Mouse (Mus musculus) MEL (cell line): ENCODE data around the gene Dnm2. TPM values are rescaled to one million over a fixed set of nuclear protein-coding genes. Genes with fewer than 3 reads are reported as not detected.

Experiments used
- DNase-seq: peaks from one replicate; pipeline ENCODE4 v3.0.0; 2011; ENCODE audit warnings: low read depth, low spot score
- H3K27ac ChIP-seq: 2 replicates; pipeline ENCODE4 v1.5.1; 2012; ENCODE audit warnings: low read depth, mild to moderate bottlenecking, control low read depth, low read length, moderate library complexity; ENCODE audit not compliant: control insufficient read depth
- H3K27me3 ChIP-seq, 2 experiments: fragments of 150-350 bp in 1 of 2; sonication (generic) in 1 of 2; 2 replicates each; pipeline ENCODE4 v1.6.1; 2012; ENCODE audit warnings: low read length in 2 of 2, mild to moderate bottlenecking in 2 of 2, improper control_type of control experiment in 1 of 2, moderate library complexity in 1 of 2; ENCODE audit not compliant: insufficient read depth in 2 of 2, control insufficient read depth in 1 of 2
- H3K36me3 ChIP-seq, 2 experiments: 2 replicates each; pipeline ENCODE4 v1.6.1; 2012 to 2014; ENCODE audit warnings: low read length in 2 of 2, improper control_type of control experiment in 1 of 2, inconsistent platforms in 1 of 2, mild to moderate bottlenecking in 1 of 2; ENCODE audit not compliant: insufficient read depth in 2 of 2, control insufficient read depth in 1 of 2
- H3K4me1 ChIP-seq, 2 experiments: fragments of 150-350 bp in 1 of 2; sonication (generic) in 1 of 2; 2 replicates each; pipeline ENCODE4 v1.6.1; 2012; ENCODE audit warnings: low read length in 2 of 2, improper control_type of control experiment in 1 of 2, mild to moderate bottlenecking in 1 of 2; ENCODE audit not compliant: insufficient read depth in 2 of 2, control insufficient read depth in 1 of 2
- H3K4me3 ChIP-seq, 2 experiments: fragments of 150-350 bp in 1 of 2; sonication (generic) in 1 of 2; 2 replicates each; pipeline ENCODE4 v1.5.1; 2012; ENCODE audit warnings: low read depth in 2 of 2, low read length in 2 of 2, mild to moderate bottlenecking in 2 of 2, moderate library complexity in 2 of 2, control low read depth in 1 of 2, improper control_type of control experiment in 1 of 2; ENCODE audit not compliant: control insufficient read depth in 1 of 2, insufficient read depth in 1 of 2
- H3K79me2 ChIP-seq: 2 replicates; pipeline ENCODE4 v1.6.1; 2012; ENCODE audit warnings: mild to moderate bottlenecking, low read length, moderate library complexity; ENCODE audit not compliant: control insufficient read depth, poor library complexity, insufficient read depth
- H3K9ac ChIP-seq: 2 replicates; pipeline ENCODE4 v1.6.1; 2012; ENCODE audit warnings: low read depth, mild to moderate bottlenecking, control low read depth, low read length, moderate library complexity; ENCODE audit not compliant: control insufficient read depth, poor library complexity, severe bottlenecking
- H3K9me3 ChIP-seq: fragments of 150-350 bp; sonication (generic); replicated peaks from 2 replicates; pipeline ENCODE4 v1.6.1; 2012; ENCODE audit warnings: mild to moderate bottlenecking, low read length, improper control_type of control experiment, moderate library complexity; ENCODE audit not compliant: insufficient read depth
- CHD1 ChIP-seq: IDR thresholded peaks from 2 replicates; pipeline ENCODE4 v1.6.1; 2012; ENCODE audit warnings: low read depth, mild to moderate bottlenecking, inconsistent platforms, low read length, improper control_type of control experiment
- CHD2 ChIP-seq: IDR thresholded peaks from 2 replicates; pipeline ENCODE4 v1.6.1; 2011; ENCODE audit warnings: low read length, improper control_type of control experiment
- CTCF ChIP-seq, 3 experiments: IDR thresholded peaks in 2 of 3; conservative IDR thresholded peaks in 1 of 3; 2 replicates each; pipeline ENCODE4 v1.5.1; 2011 to 2012; ENCODE audit warnings: low read length in 3 of 3, low read depth in 2 of 3, mild to moderate bottlenecking in 2 of 3, improper control_type of control experiment in 1 of 3, inconsistent platforms in 1 of 3, mixed read lengths in 1 of 3, moderate library complexity in 1 of 3; ENCODE audit not compliant: control insufficient read depth in 1 of 3, insufficient read depth in 1 of 3, poor library complexity in 1 of 3, severe bottlenecking in 1 of 3
- E2F4 ChIP-seq: IDR thresholded peaks from 2 replicates; pipeline ENCODE4 v1.6.1; 2011; ENCODE audit warnings: low read depth, low read length, improper control_type of control experiment, borderline replicate concordance
- ELF1 ChIP-seq: IDR thresholded peaks from 2 replicates; pipeline ENCODE4 v1.6.1; 2014; ENCODE audit warnings: low read depth, mild to moderate bottlenecking, inconsistent platforms, low read length, improper control_type of control experiment, moderate library complexity
- EP300 ChIP-seq, 2 experiments: IDR thresholded peaks; 2 replicates each; pipeline ENCODE4 v1.6.1; 2011; ENCODE audit warnings: improper control_type of control experiment in 2 of 2, low read length in 2 of 2, low read depth in 1 of 2, mild to moderate bottlenecking in 1 of 2
- ETS1 ChIP-seq: IDR thresholded peaks from 2 replicates; pipeline ENCODE4 v1.6.1; 2012; ENCODE audit warnings: low read depth, mild to moderate bottlenecking, inconsistent platforms, low read length, improper control_type of control experiment, moderate library complexity
- GABPA ChIP-seq: IDR thresholded peaks from 2 replicates; pipeline ENCODE4 v1.6.1; 2012; ENCODE audit warnings: low read depth, mild to moderate bottlenecking, inconsistent platforms, low read length, improper control_type of control experiment, moderate library complexity
- GATA1 ChIP-seq: IDR thresholded peaks from 2 replicates; pipeline ENCODE4 v1.6.1; 2011; ENCODE audit warnings: low read depth, low read length, improper control_type of control experiment
- HCFC1 ChIP-seq: IDR thresholded peaks from 2 replicates; pipeline ENCODE4 v1.6.1; 2012; ENCODE audit warnings: low read depth, mild to moderate bottlenecking, inconsistent platforms, low read length, improper control_type of control experiment, moderate library complexity
- JUND ChIP-seq: IDR thresholded peaks from 2 replicates; pipeline ENCODE4 v1.6.1; 2011; ENCODE audit warnings: low read depth, mild to moderate bottlenecking, improper control_type of control experiment, low read length
- KAT2A ChIP-seq: conservative IDR thresholded peaks from 2 replicates; pipeline ENCODE4 v1.6.1; 2012; ENCODE audit warnings: low read depth, low read length, improper control_type of control experiment, inconsistent platforms
- MAFK ChIP-seq: IDR thresholded peaks from 2 replicates; pipeline ENCODE4 v1.6.1; 2011; ENCODE audit warnings: low read depth, mild to moderate bottlenecking, low read length, improper control_type of control experiment, borderline replicate concordance
- MAX ChIP-seq: IDR thresholded peaks from 2 replicates; pipeline ENCODE4 v1.6.1; 2011; ENCODE audit warnings: low read length, improper control_type of control experiment
- MAZ ChIP-seq: IDR thresholded peaks from 2 replicates; pipeline ENCODE4 v1.6.1; 2012; ENCODE audit warnings: low read depth, mild to moderate bottlenecking, inconsistent platforms, low read length, improper control_type of control experiment
- MEF2A ChIP-seq: IDR thresholded peaks from 2 replicates; pipeline ENCODE4 v1.6.1; 2014; ENCODE audit warnings: low read depth, mild to moderate bottlenecking, inconsistent platforms, low read length, improper control_type of control experiment; ENCODE audit not compliant: poor library complexity, insufficient replicate concordance, severe bottlenecking; ENCODE audit errors: extremely low read depth
- MXI1 ChIP-seq: IDR thresholded peaks from 2 replicates; pipeline ENCODE4 v1.6.1; 2011; ENCODE audit warnings: mild to moderate bottlenecking, low read depth, low read length, improper control_type of control experiment
- MYB ChIP-seq: IDR thresholded peaks from 2 replicates; pipeline ENCODE4 v1.6.1; 2011; ENCODE audit warnings: mild to moderate bottlenecking, low read depth, low read length, improper control_type of control experiment
- MYC ChIP-seq: IDR thresholded peaks from 2 replicates; pipeline ENCODE4 v1.6.1; 2011; ENCODE audit warnings: low read depth, mild to moderate bottlenecking, low read length, improper control_type of control experiment, moderate library complexity
- NELFE ChIP-seq: IDR thresholded peaks from 2 replicates; pipeline ENCODE4 v1.6.1; 2011; ENCODE audit warnings: low read depth, low read length, improper control_type of control experiment
- POLR2A ChIP-seq, 2 experiments: IDR thresholded peaks; 2 replicates each; pipeline ENCODE4 v1.6.1; 2011 to 2012; ENCODE audit warnings: low read length in 2 of 2, mild to moderate bottlenecking in 2 of 2, control low read depth in 1 of 2, improper control_type of control experiment in 1 of 2, low read depth in 1 of 2, moderate library complexity in 1 of 2; ENCODE audit not compliant: control insufficient read depth in 1 of 2, insufficient read depth in 1 of 2, poor library complexity in 1 of 2
- POLR2AphosphoS2 ChIP-seq: IDR thresholded peaks from 2 replicates; pipeline ENCODE4 v1.6.1; 2011; ENCODE audit warnings: low read length, improper control_type of control experiment
- POLR2AphosphoS5 ChIP-seq: IDR thresholded peaks from 2 replicates; pipeline ENCODE4 v1.6.1; 2012; ENCODE audit warnings: low read depth, borderline replicate concordance, mild to moderate bottlenecking, inconsistent platforms, low read length, moderate library complexity, mixed read lengths
- RAD21 ChIP-seq: IDR thresholded peaks from 2 replicates; pipeline ENCODE4 v1.6.1; 2011; ENCODE audit warnings: mild to moderate bottlenecking, low read depth, low read length, improper control_type of control experiment
- RCOR1 ChIP-seq: IDR thresholded peaks from 2 replicates; pipeline ENCODE4 v1.6.1; 2012; ENCODE audit warnings: low read depth, mild to moderate bottlenecking, inconsistent platforms, low read length, improper control_type of control experiment
- SIN3A ChIP-seq: IDR thresholded peaks from 2 replicates; pipeline ENCODE4 v1.6.1; 2012; ENCODE audit warnings: low read length, improper control_type of control experiment, inconsistent platforms
- SMC3 ChIP-seq: IDR thresholded peaks from 2 replicates; pipeline ENCODE4 v1.6.1; 2011; ENCODE audit warnings: low read depth, low read length, improper control_type of control experiment
- TAL1 ChIP-seq: IDR thresholded peaks from 2 replicates; pipeline ENCODE4 v1.6.1; 2012; ENCODE audit warnings: mild to moderate bottlenecking, inconsistent platforms, low read length, moderate library complexity, mixed read lengths
- TBP ChIP-seq: IDR thresholded peaks from 2 replicates; pipeline ENCODE4 v1.8.0; 2011; ENCODE audit warnings: low read depth, low read length, improper control_type of control experiment
- TCF12 ChIP-seq: IDR thresholded peaks from 2 replicates; pipeline ENCODE4 v1.6.1; 2014; ENCODE audit warnings: low read depth, mild to moderate bottlenecking, inconsistent platforms, low read length, improper control_type of control experiment, moderate library complexity
- UBTF ChIP-seq: IDR thresholded peaks from 2 replicates; pipeline ENCODE4 v1.6.1; 2012; ENCODE audit warnings: low read depth, mild to moderate bottlenecking, inconsistent platforms, low read length, improper control_type of control experiment, moderate library complexity, borderline replicate concordance; ENCODE audit not compliant: insufficient read depth
- USF1 ChIP-seq: IDR thresholded peaks from 2 replicates; pipeline ENCODE4 v1.6.1; 2014; ENCODE audit warnings: low read depth, mild to moderate bottlenecking, inconsistent platforms, low read length, improper control_type of control experiment, moderate library complexity
- ZC3H11A ChIP-seq: IDR thresholded peaks from 2 replicates; pipeline ENCODE4 v1.6.1; 2012; ENCODE audit warnings: low read depth, mild to moderate bottlenecking, inconsistent platforms, low read length, improper control_type of control experiment
- ZKSCAN1 ChIP-seq: IDR thresholded peaks from 2 replicates; pipeline ENCODE4 v1.6.1; 2012; ENCODE audit warnings: low read depth, mild to moderate bottlenecking, inconsistent platforms, low read length, improper control_type of control experiment, moderate library complexity
- ZMIZ1 ChIP-seq: IDR thresholded peaks from 2 replicates; pipeline ENCODE4 v1.6.1; 2012; ENCODE audit warnings: low read depth, mild to moderate bottlenecking, inconsistent platforms, low read length, improper control_type of control experiment, moderate library complexity
- ZNF384 ChIP-seq: IDR thresholded peaks from 2 replicates; pipeline ENCODE4 v1.6.1; 2012; ENCODE audit warnings: low read depth, mild to moderate bottlenecking, inconsistent platforms, low read length, improper control_type of control experiment
- polyA plus RNA-seq, 2 experiments: library from polyadenylated mRNA; stranded (reverse) in 1 of 2; unstranded in 1 of 2; fragments of >175 nt in 1 of 2; fragments of >200 nt in 1 of 2; gene quantifications; 2 replicates each; pipeline versions ENCODE4 v1.2.1 to v1.2.4; 2012; ENCODE audit warnings: low replicate concordance in 2 of 2, low read depth in 1 of 2; ENCODE audit not compliant: insufficient read length in 2 of 2, insufficient read depth in 1 of 2, missing spikeins in 1 of 2
- total RNA-seq: library from RNA; depleted of rRNA; stranded (reverse); fragments of 300-350 nt; gene quantifications from 2 replicates; pipeline ENCODE4 v1.2.3, GENCODE M21; 2012

The Dnm2 gene
- total and polyA plus RNA-seq, 3 experiments = 117 to 832 (median 237) TPM

DNA sequence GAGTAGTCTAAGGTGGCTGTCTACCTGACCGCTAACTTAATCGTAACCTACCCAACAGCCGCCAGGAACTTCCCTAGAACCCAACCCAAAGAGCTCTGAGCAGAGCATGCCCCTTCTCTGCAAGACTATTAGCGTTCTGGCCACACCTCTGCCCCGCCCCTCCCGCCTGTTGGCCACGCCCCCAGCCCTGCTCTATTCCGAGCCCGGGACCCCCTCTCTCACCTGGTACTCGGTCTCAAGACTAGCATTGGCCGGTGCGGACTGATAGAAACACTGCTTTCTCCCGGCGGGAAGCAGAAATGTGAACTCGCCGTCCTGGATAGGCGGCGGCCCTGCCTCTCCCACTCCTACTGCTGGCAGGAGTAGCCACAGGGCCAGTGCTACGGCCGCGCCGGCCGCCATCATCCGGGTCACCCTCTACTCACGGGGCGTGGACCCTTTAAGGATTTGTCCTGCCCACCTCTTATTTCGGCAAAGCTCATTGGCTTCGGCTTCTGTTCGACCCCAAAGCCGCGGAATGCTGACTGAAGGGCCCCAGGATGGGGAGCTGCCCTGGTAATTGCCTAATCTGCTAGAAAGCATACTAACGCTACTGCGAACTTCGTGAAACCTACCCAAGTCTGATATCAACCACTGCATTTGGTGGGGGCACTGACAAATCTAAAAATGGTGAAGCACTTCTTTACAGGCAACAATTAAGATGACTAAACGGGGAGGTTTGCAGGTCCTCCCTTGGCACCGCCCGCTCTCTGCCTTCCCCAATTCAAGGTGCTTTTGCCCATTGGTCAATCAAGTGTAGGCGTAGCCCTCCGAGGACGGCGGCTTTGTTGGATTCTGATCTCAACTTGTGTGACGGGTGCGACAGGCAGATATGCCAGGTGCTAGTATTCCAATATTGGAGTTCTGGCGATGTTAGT is 85.3 kb downstream of the Dnm2 start, which contains the start of gene Tmed1:
Tmed1 (minus strand) TSS at position 481 of the 917 bp plus-strand sequence.
- Histone ChIP-seq H3K36me3 (peaks cover 0 to 16% of the 10 kb centered on the region in 2 experiments; a peak in 3 of 4 replicates), H3K4me3 (peak within 1 kb of the TSS; percentile 54 to 67), H3K27me3 (no peaks in the 10 kb centered on the region), H3K9me3 (no peaks in the 10 kb centered on the region), H3K9ac (peak within 1 kb of the TSS; percentile 75), H3K4me1 (peaks cover 2 to 22% of the 10 kb centered on the region in 2 experiments; a peak in 3 of 4 replicates), H3K27ac (peak within 1 kb of the TSS; percentile 85), H3K79me2 (peaks cover 8% of the 10 kb centered on the region)
- DNase-seq = peak; percentile 100
- TF ChIP-seq E2F4 = no peak
- no peak for TF ChIP-seq EP300 (IDR thresholded peaks at IDR 0.05; ENCODE audit: low read depth in 1 of 2, low read length in 2 of 2)
- TF ChIP-seq NELFE = no peak
- no peak for TF ChIP-seq CHD1
- TF ChIP-seq RAD21 = no peak
- no peak for TF ChIP-seq MAX
- peak in 1 of 2 experiments; percentile 97; a peak in 2 of 4 replicates for TF ChIP-seq POLR2A (IDR thresholded peaks at IDR 0.05; ENCODE audit: control insufficient read depth in 1 of 2, insufficient read depth in 1 of 2, low read depth in 1 of 2, low read length in 2 of 2, poor library complexity in 1 of 2)
- no peak for TF ChIP-seq UBTF
- TF ChIP-seq HCFC1 = no peak
- TF ChIP-seq SIN3A = no peak
- no peak for TF ChIP-seq MAFK
- no peak for TF ChIP-seq ZNF384
- no peak for TF ChIP-seq ZC3H11A
- no peak for TF ChIP-seq GABPA
- TF ChIP-seq CTCF (IDR thresholded peaks at IDR 0.05 in 2 of 3, conservative IDR thresholded peaks at IDR 0.05 in 1 of 3; ENCODE audit: control insufficient read depth in 1 of 3, insufficient read depth in 1 of 3, low read depth in 2 of 3, low read length in 3 of 3, poor library complexity in 1 of 3, severe bottlenecking in 1 of 3) = no peak
- peak; percentile 32; the same call in 1 of the 2 replicates for TF ChIP-seq POLR2AphosphoS5
- no peak for TF ChIP-seq CHD2
- no peak for TF ChIP-seq ZMIZ1
- no peak for TF ChIP-seq TCF12
- no peak for TF ChIP-seq POLR2AphosphoS2
- TF ChIP-seq ZKSCAN1 = no peak
- no peak for TF ChIP-seq JUND
- peak; percentile 34; the same call in 1 of the 2 replicates for TF ChIP-seq GATA1
- no peak for TF ChIP-seq MEF2A
- TF ChIP-seq RCOR1 = no peak
- TF ChIP-seq TAL1 = peak; percentile 79
- no peak for TF ChIP-seq KAT2A
- no peak for TF ChIP-seq MAZ
- TF ChIP-seq MYB = no peak
- no peak for TF ChIP-seq MXI1
- no peak for TF ChIP-seq ETS1
- no peak for TF ChIP-seq MYC
- TF ChIP-seq ELF1 = no peak
- TF ChIP-seq TBP = peak; percentile 92
- no peak for TF ChIP-seq SMC3
- no peak for TF ChIP-seq USF1
